Mouse (Mus musculus) MEL (cell line): ENCODE data around the gene Snorc.

Source experiments
- BHLHE40 ChIP-seq: IDR thresholded peaks from 2 replicates; pipeline ENCODE4 v1.6.1; 2012; ENCODE audit warnings: low read depth, mild to moderate bottlenecking, inconsistent platforms, low read length, improper control_type of control experiment, borderline replicate concordance
- CTCF ChIP-seq, 3 experiments: IDR thresholded peaks in 2 of 3; conservative IDR thresholded peaks in 1 of 3; 2 replicates each; pipeline ENCODE4 v1.5.1; 2011 to 2012; ENCODE audit warnings: low read length in 3 of 3, low read depth in 2 of 3, mild to moderate bottlenecking in 2 of 3, improper control_type of control experiment in 1 of 3, inconsistent platforms in 1 of 3, mixed read lengths in 1 of 3, moderate library complexity in 1 of 3; ENCODE audit not compliant: control insufficient read depth in 1 of 3, insufficient read depth in 1 of 3, poor library complexity in 1 of 3, severe bottlenecking in 1 of 3
- EP300 ChIP-seq, 2 experiments: IDR thresholded peaks; 2 replicates each; pipeline ENCODE4 v1.6.1; 2011; ENCODE audit warnings: improper control_type of control experiment in 2 of 2, low read length in 2 of 2, low read depth in 1 of 2, mild to moderate bottlenecking in 1 of 2
- MAZ ChIP-seq: IDR thresholded peaks from 2 replicates; pipeline ENCODE4 v1.6.1; 2012; ENCODE audit warnings: low read depth, mild to moderate bottlenecking, inconsistent platforms, low read length, improper control_type of control experiment
- MYB ChIP-seq: IDR thresholded peaks from 2 replicates; pipeline ENCODE4 v1.6.1; 2011; ENCODE audit warnings: mild to moderate bottlenecking, low read depth, low read length, improper control_type of control experiment
- NRF1 ChIP-seq: IDR thresholded peaks from 2 replicates; pipeline ENCODE4 v1.6.1; 2014; ENCODE audit warnings: low read depth, mild to moderate bottlenecking, inconsistent platforms, low read length, improper control_type of control experiment, moderate library complexity; ENCODE audit not compliant: poor library complexity, insufficient read depth, severe bottlenecking
- POLR2A ChIP-seq, 2 experiments: IDR thresholded peaks; 2 replicates each; pipeline ENCODE4 v1.6.1; 2011 to 2012; ENCODE audit warnings: low read length in 2 of 2, mild to moderate bottlenecking in 2 of 2, control low read depth in 1 of 2, improper control_type of control experiment in 1 of 2, low read depth in 1 of 2, moderate library complexity in 1 of 2; ENCODE audit not compliant: control insufficient read depth in 1 of 2, insufficient read depth in 1 of 2, poor library complexity in 1 of 2
- RCOR1 ChIP-seq: IDR thresholded peaks from 2 replicates; pipeline ENCODE4 v1.6.1; 2012; ENCODE audit warnings: low read depth, mild to moderate bottlenecking, inconsistent platforms, low read length, improper control_type of control experiment
- USF2 ChIP-seq, 2 experiments: IDR thresholded peaks; 2 replicates each; pipeline ENCODE4 v1.6.1; 2011 to 2012; ENCODE audit warnings: improper control_type of control experiment in 2 of 2, low read length in 2 of 2, borderline replicate concordance in 1 of 2, inconsistent platforms in 1 of 2, low read depth in 1 of 2, mild to moderate bottlenecking in 1 of 2; ENCODE audit not compliant: insufficient read depth in 1 of 2
- ZC3H11A ChIP-seq: IDR thresholded peaks from 2 replicates; pipeline ENCODE4 v1.6.1; 2012; ENCODE audit warnings: low read depth, mild to moderate bottlenecking, inconsistent platforms, low read length, improper control_type of control experiment

- no peak for TF ChIP-seq MAZ
- TF ChIP-seq USF2 (IDR thresholded peaks at IDR 0.05; ENCODE audit: borderline replicate concordance in 1 of 2, insufficient read depth in 1 of 2, low read depth in 1 of 2, low read length in 2 of 2): no peak
- no peak for TF ChIP-seq ZC3H11A
- TF ChIP-seq RCOR1: no peak
- no peak for TF ChIP-seq POLR2A (IDR thresholded peaks at IDR 0.05; ENCODE audit: control insufficient read depth in 1 of 2, insufficient read depth in 1 of 2, low read depth in 1 of 2, low read length in 2 of 2, poor library complexity in 1 of 2)
- TF ChIP-seq CTCF (IDR thresholded peaks at IDR 0.05 in 2 of 3, conservative IDR thresholded peaks at IDR 0.05 in 1 of 3; ENCODE audit: control insufficient read depth in 1 of 3, insufficient read depth in 1 of 3, low read depth in 2 of 3, low read length in 3 of 3, poor library complexity in 1 of 3, severe bottlenecking in 1 of 3): no peak
- no peak for TF ChIP-seq NRF1
- TF ChIP-seq MYB: no peak
- no peak for TF ChIP-seq BHLHE40
- TF ChIP-seq EP300 (IDR thresholded peaks at IDR 0.05; ENCODE audit: low read depth in 1 of 2, low read length in 2 of 2): no peak
Measured at GRCm38 (mm10) chr1:87467469-87467868, 2.6 kb upstream of the Snorc start.
